Mouse (Mus musculus): ENCODE results near the gene Ppm1m. TPM values are rescaled to one million over a fixed set of nuclear protein-coding genes. Genes with fewer than 3 reads are reported as not detected.
"Not testable (repeated sequence)": the region's sequence is repeated elsewhere in the genome, so short reads cannot be mapped to it uniquely, and the experiment has no call there.

Ppm1m gene
- total RNA-seq, 2 experiments from 2014 or later: 9.0 to 11.7 TPM

- no peak for ATAC-seq (replicated peaks; ENCODE audit: low FRiP score, poor library complexity, severe bottlenecking)
Measured at GRCm38 (mm10) chr9:106195693-106196092, 3.9 kb downstream of the Ppm1m start.

GRCm38 (mm10) chr9:106193930-106194807 lies 5.4 kb downstream of the Ppm1m start:
- ATAC-seq (replicated peaks; ENCODE audit: low FRiP score, poor library complexity, severe bottlenecking): no peak

DNA sequence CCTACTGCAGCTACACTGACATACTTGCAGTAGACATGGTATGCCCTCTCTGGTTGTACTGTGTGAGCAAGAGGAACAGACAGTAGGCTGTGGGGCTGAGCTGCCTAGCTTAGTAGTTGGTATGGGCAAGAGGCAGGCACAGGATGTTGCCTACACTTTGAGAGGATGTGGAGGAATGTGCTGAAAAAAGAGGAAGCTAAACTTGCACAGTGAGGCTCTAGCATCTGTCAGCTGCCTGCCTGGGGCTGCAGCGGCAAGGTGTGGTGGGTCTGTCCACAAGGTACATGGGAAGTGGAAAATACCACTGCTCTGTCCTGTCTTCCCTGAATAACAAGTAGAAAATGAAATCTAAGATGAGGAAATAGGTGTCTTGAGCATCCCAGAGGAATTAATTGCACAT lies 6.5 kb downstream of the Ppm1m start:
- ATAC-seq (replicated peaks; ENCODE audit: low FRiP score, poor library complexity, severe bottlenecking): no peak

- ATAC-seq (replicated peaks; ENCODE audit: low FRiP score, poor library complexity, severe bottlenecking): no peak
Measured at GRCm38 (mm10) chr9:106192024-106192423, 7.5 kb downstream of the Ppm1m start.

DNA sequence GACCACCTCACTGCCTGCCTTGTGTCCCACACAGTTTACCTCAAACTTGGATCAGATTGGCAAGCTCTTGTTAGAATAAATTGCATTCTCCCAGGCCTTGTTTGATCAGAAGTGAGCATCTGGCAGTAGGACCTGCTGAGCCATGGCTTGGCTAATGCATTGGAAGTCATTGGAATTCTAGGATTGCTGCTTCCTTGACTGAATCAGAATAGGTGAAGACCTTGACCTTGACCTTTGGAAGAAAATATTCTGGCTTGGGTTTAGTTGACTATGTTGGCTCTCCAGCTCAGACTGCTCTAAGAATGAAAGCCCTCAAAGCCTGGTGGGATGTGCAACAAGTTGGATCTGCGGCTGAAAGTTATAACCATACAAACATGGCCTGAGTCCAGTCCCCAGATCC lies 8.2 kb downstream of the Ppm1m start:
- ATAC-seq (replicated peaks; ENCODE audit: low FRiP score, poor library complexity, severe bottlenecking): no peak

- ATAC-seq (replicated peaks; ENCODE audit: low FRiP score, poor library complexity, severe bottlenecking): no peak
Measured at GRCm38 (mm10) chr9:106183996-106184395, 15.6 kb downstream of the Ppm1m start.

GRCm38 (mm10) chr9:106182146-106182545 lies 17.4 kb downstream of the Ppm1m start:
- no peak for ATAC-seq (replicated peaks; ENCODE audit: low FRiP score, poor library complexity, severe bottlenecking)

DNA sequence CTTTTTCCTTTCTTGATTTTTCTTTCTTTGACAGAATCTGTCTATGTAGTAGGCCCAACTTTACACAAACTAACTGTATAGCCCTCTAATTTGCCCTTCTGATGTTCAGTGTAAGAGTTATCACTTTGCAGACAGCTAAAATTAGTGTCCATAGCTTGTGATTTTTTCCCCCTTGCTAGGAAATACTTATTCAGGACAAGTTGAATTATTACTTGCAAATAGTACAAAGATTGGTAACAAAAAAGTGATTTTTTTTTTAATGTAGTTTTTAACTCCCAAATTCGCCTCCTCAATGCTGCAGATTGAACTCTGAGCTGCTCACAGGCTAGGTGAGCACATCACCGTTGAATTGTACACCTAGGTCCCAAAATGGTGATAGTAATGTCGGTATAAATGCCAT lies 19.6 kb downstream of the Ppm1m start:
- no peak for ATAC-seq (replicated peaks; ENCODE audit: low FRiP score, poor library complexity, severe bottlenecking)

DNA sequence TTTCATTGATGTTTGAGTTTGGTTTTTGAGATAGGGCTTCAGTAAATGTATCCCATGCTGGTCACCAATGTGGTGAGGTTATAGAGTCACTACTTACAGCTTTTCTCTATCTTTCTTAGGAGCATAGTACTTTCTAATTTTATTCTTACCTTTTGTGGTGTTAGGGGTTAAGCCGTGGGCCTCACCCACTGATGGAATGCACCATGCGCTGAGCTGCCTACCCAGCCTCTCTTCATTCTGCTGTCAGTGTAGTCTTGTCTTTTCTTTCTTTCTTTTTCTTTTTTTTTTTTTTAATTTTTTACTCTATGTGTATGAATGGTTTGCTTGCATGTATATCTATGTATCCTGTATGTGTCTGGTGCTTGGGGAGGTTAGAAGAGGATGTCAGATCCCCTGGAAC lies 20.1 kb downstream of the Ppm1m start:
- ATAC-seq (replicated peaks; ENCODE audit: low FRiP score, poor library complexity, severe bottlenecking): no peak

GRCm38 (mm10) chr9:106177799-106178198 lies 21.7 kb downstream of the Ppm1m start:
- no peak for ATAC-seq (replicated peaks; ENCODE audit: low FRiP score, poor library complexity, severe bottlenecking)

GRCm38 (mm10) chr9:106176769-106177168 lies 22.8 kb downstream of the Ppm1m start:
- ATAC-seq (replicated peaks; ENCODE audit: low FRiP score, poor library complexity, severe bottlenecking): no peak

GRCm38 (mm10) chr9:106175552-106176200 lies 23.9 kb downstream of the Ppm1m start:
- no peak for ATAC-seq (replicated peaks; ENCODE audit: low FRiP score, poor library complexity, severe bottlenecking)

- no peak for ATAC-seq (replicated peaks; ENCODE audit: low FRiP score, poor library complexity, severe bottlenecking)
Measured at GRCm38 (mm10) chr9:106173363-106173762, 26.2 kb downstream of the Ppm1m start.

DNA sequence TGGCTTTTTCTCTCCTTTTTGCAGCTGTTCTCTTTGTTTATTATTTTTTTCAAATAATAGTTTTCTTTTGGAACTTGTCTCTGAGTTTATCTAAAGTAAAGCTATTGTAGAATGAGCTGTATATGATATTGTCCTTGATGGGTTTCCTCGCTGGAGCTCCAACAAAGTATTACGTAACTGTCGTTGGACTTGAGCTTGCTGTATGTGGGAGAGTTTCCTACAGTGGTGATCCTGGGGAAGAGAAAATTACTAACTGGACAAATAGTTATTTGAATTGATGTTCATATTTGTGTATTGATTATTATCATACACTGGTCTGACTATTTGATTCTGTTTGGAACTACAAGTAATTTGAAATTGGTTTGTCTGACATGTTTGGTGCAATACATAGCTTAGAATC lies 27.0 kb downstream of the Ppm1m start:
- no peak for ATAC-seq (replicated peaks; ENCODE audit: low FRiP score, poor library complexity, severe bottlenecking)

DNA sequence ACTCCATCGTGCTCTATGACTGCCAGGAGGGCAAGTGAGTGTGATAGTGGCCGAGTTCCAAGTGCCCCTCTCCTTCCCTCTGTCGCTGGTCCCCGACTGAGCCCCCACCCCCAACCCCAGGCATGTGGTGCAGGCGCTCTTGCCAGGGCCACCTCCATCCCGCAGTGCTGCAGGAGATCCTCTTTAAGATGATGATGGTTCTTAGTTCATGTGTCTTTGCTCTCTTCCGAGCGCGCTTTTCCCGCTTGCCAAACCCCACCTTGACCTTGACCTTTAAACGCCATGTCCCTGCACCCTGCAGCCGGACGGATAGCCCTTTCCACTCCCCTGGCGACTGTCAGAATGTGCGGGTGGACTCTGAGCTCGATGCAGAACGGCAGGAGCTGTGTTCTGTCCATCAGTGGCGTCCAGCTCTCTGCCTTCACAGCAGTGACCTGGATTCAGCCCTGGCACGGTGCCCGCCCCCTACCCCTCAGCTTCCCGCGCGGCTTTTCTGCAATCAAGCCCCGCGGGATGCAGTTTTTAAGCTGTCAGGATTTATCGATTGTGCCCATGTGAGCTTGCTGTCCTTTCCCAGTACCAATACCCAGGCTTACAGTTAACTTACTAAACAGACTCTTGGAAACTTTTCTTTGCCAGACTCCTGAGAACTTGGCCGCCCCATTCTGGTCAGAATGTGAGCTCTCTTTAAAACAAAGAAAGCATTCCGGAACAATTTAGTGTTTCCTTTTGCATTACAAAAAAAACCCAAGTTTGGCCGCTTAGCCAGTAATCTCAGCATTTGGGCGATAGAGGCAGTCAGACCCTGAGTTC lies 28.0 kb downstream of the Ppm1m start:
- ATAC-seq (replicated peaks; ENCODE audit: low FRiP score, poor library complexity, severe bottlenecking): peak; percentile 26

- peak; percentile 88 for ATAC-seq (replicated peaks; ENCODE audit: low FRiP score, poor library complexity, severe bottlenecking)
Measured at GRCm38 (mm10) chr9:106170556-106171345, 28.8 kb downstream of the Ppm1m start, which contains the start of gene Wdr82. TSS of gene Wdr82 (plus strand) at chr9:106170928.

GRCm38 (mm10) chr9:106169917-106170316 lies 29.6 kb downstream of the Ppm1m start:
- no peak for ATAC-seq (replicated peaks; ENCODE audit: low FRiP score, poor library complexity, severe bottlenecking)

GRCm38 (mm10) chr9:106169006-106169405 lies 30.5 kb downstream of the Ppm1m start:
- not testable (repeated sequence) for ATAC-seq (replicated peaks; ENCODE audit: low FRiP score, poor library complexity, severe bottlenecking)

DNA sequence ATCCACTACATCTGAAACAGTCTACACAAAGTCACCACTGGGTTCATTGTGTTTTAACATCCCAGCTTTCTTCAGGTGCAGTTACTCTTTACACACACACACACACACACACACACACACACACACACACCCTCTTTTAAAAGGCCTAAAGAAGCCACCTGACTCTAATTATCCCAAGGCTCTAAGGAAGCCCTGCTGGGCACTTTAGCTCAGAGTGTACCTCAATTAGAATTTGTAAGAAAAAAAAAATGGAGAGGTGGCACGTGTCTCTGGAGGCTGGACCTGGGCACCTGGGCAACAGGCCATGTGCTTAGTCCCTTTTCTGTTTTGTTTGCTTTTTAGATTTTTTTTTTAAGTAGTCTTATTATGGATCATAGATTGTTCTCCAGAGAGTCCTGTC lies 31.8 kb downstream of the Ppm1m start:
- ATAC-seq (replicated peaks; ENCODE audit: low FRiP score, poor library complexity, severe bottlenecking): no peak

- no peak for ATAC-seq (replicated peaks; ENCODE audit: low FRiP score, poor library complexity, severe bottlenecking)
Measured at GRCm38 (mm10) chr9:106167241-106167640, 32.3 kb downstream of the Ppm1m start.
